Mouse (Mus musculus): ENCODE results near the gene Fads6.
A peak's percentile ranks its signal among the peaks of the same experiment; 100 is the strongest.

Fads6 gene

GRCm38 (mm10) chr11:115298160-115298559 is 697 bp upstream of the Fads6 start:
- DNase-seq, result no peak

GRCm38 (mm10) chr11:115296471-115297210 is 822 bp downstream of the Fads6 start:
- DNase-seq, result no peak

GRCm38 (mm10) chr11:115295939-115296338 is 1.5 kb downstream of the Fads6 start:
- no peak for DNase-seq

GRCm38 (mm10) chr11:115292631-115293375 is 4.7 kb downstream of the Fads6 start:
- no peak for DNase-seq

- DNase-seq, result no peak
Measured at GRCm38 (mm10) chr11:115291503-115291902, 6.0 kb downstream of the Fads6 start.

- peak; percentile 89 for DNase-seq
Measured at GRCm38 (mm10) chr11:115290919-115291318, 6.5 kb downstream of the Fads6 start.

- no peak for DNase-seq
Measured at GRCm38 (mm10) chr11:115290314-115290713, 7.1 kb downstream of the Fads6 start.

GRCm38 (mm10) chr11:115289885-115290284 is 7.6 kb downstream of the Fads6 start:
- DNase-seq, result peak; percentile 66

GRCm38 (mm10) chr11:115288305-115288704 is 9.2 kb downstream of the Fads6 start:
- no peak for DNase-seq

GRCm38 (mm10) chr11:115287386-115287785 is 10.1 kb downstream of the Fads6 start:
- DNase-seq, result no peak

- DNase-seq, result no peak
Measured at GRCm38 (mm10) chr11:115286201-115286993, 11.1 kb downstream of the Fads6 start.

- DNase-seq, result no peak
Measured at GRCm38 (mm10) chr11:115285282-115285681, 12.2 kb downstream of the Fads6 start.

- no peak for DNase-seq
Measured at GRCm38 (mm10) chr11:115283891-115284620, 13.4 kb downstream of the Fads6 start.

GRCm38 (mm10) chr11:115283486-115283765 is 14.0 kb downstream of the Fads6 start:
- no peak for DNase-seq

GRCm38 (mm10) chr11:115282723-115283485 is 14.6 kb downstream of the Fads6 start:
- no peak for DNase-seq

GRCm38 (mm10) chr11:115282295-115282694 is 15.2 kb downstream of the Fads6 start:
- no peak for DNase-seq

GRCm38 (mm10) chr11:115279726-115280125 is 17.7 kb downstream of the Fads6 start:
- no peak for DNase-seq

GRCm38 (mm10) chr11:115278176-115278575 is 19.3 kb downstream of the Fads6 start:
- no peak for DNase-seq

GRCm38 (mm10) chr11:115277604-115277975 is 19.9 kb downstream of the Fads6 start:
- DNase-seq, result no peak

- peak; percentile 99 for DNase-seq
Measured at GRCm38 (mm10) chr11:115276780-115277603, 20.5 kb downstream of the Fads6 start, which contains the start of gene Fdxr. Gene Fdxr (minus strand): TSS chr11:115277050.

- no peak for DNase-seq
Measured at GRCm38 (mm10) chr11:115275954-115276353, 21.5 kb downstream of the Fads6 start.

Measured in kidney, postnatal 10 days (tissue).